Mouse (Mus musculus) lung, postnatal 10 days (tissue): ENCODE results near the gene Efnb2.

Experiments used
- DNase-seq: peaks from one replicate; pipeline ENCODE4 v3.0.0; 2021

The Efnb2 gene

DNA sequence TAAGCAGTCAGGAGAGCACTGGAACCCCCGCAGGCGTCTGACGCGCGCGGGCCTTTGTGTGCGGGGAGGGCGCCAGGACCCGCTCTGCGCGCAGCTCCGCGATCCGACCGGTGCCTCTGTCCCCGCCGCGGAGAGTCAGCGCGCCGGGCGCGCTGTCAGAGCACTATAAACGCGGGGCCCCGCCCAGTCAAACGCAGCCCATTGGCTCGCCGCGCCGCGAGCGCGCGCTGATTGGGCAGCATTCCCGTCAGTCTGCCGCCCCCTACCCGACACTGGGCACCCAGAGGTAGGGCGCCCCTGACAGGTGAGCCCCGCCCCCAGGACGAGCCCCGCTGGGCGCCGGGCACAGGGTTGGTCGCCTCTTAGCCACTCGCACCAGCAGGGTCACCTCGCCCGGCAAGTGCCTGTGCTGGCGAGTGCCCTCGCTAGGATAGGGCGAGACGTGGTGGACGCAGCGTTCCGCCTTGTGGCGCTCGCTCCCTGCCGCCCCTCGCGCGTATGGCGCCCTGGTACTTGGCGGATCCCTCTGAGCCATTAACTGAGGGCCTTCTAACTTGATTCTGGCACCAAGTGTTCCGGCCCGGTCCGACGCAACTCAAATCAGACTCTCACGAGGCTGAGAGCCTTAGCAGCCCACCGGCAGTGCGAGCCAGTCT lies at the start of gene Efnb2:
Gene Efnb2, minus strand, starts transcription at position 140 of the 656 bp plus-strand sequence.
- peak; percentile 96 for DNase-seq

DNA sequence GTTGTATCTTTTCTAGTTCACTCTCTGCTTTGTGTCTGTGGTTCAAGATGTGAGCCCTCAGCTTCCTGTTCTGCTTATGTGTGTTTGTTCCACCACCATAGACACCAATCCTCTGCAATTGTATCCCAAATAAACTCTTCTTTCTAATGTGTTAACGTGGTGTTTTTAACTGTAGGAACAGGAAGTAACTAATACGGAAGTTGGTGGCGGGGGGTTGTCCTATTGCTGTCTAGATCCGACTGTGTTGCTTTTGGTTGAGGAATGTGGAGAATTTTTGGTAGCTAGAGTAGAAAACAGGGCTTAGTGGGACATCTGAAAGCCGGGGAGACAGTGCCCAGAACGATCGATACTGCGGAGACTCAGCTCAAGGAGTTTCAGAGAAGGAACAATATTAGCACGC lies 43.8 kb upstream of the Efnb2 start:
- DNase-seq, result no peak

- no peak for DNase-seq
These were observed 42.6 kb upstream of the Efnb2 start for GRCm38 (mm10) chr8:8703668-8704067.

- no peak for DNase-seq
These were observed 39.8 kb upstream of the Efnb2 start for GRCm38 (mm10) chr8:8700821-8701220.

DNA sequence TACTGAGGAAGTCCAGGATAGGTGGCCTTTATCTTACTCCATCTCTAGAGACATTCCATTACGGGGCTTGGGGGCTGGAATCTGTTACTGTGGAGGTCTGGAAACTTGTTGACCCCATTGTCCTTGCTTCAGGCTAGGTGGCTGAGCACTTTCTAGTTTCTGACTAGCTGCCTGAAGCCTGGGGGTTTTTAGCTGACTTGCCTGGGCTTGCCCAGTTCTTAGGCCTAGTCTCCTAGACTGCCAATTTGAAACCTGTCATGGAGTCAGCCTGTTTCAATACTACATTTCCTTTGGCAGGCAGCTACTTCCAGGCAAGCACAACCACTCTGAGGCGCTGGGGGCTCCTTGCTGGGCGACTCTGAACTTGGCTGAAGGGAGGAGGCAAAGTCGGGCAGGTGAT lies 39.2 kb upstream of the Efnb2 start:
- DNase-seq, result no peak

DNA sequence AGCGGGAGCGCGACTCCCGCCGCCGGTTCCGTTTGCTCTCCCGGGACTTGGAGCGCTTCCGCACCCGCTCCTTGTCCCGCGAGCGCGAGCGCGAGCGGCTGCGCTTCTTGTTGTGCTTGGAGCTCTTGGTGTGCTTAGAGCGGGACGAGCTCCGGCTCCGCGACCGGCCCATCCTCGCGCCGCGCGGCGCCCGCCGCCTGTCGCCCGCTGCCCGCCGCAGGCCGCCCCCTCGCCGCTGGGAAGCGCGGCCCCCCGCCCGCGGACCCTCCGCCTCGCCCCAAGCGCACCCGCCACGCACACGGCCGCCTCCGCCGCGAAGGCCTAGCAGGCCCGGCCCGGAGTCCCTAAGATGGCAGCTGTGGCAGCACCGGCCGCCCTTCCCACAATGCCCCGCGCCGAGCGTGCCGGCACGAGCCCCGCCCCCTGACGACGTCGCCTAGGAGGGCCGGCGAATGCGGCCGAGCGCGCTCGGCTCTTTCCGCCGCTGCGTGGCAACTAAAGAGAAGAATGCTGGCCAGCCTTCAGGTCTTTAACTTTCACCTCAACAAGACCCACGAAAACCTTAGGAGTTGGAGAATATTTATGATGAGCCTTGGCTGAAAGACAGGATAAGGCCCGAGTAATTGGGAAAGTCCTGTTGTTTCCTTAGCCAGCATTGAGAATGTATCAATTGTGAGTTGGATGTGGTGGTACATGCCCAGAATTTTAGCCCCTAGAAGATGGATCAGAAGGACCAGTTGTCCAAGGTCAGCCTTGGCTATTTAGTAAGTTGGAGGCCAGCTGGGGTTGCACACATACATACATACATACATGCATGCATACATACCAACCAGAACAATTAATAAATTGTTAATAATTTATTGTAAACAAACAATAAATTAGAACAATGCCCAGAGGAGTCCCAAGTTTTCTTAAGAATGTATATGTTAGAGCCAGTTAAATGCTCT lies 29.4 kb upstream of the Efnb2 start, which contains the start of gene Arglu1:
Gene Arglu1, minus strand, starts transcription at position 376 of the 947 bp plus-strand sequence.
- peak; percentile 98 for DNase-seq

GRCm38 (mm10) chr8:8689454-8690145 lies 28.6 kb upstream of the Efnb2 start:
- peak; percentile 80 for DNase-seq

- no peak for DNase-seq
These were observed 27.9 kb upstream of the Efnb2 start for GRCm38 (mm10) chr8:8688823-8689453.

DNA sequence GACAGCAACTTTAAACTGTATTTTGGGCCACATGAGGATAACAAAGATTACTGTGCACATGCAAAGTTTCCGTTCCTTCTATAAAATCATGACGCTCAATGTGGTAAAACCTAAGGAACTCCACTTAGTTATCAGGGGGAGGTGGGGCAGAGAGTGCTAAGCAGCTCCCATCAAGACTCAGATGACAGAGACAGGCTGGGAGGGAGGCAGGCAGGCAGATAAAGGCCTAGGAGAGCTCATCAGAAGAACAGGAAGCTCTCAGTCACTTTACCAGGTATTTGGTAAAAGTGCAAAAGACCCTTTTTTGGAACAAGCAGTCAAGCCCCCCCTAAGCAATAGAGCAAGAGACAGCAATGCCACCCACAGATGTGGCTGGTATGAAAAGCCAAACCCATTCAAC lies 24.5 kb upstream of the Efnb2 start:
- no peak for DNase-seq

- no peak for DNase-seq
These were observed 21.7 kb upstream of the Efnb2 start for GRCm38 (mm10) chr8:8682697-8683096.

- no peak for DNase-seq
These were observed 17.2 kb upstream of the Efnb2 start for GRCm38 (mm10) chr8:8678236-8678635.

DNA sequence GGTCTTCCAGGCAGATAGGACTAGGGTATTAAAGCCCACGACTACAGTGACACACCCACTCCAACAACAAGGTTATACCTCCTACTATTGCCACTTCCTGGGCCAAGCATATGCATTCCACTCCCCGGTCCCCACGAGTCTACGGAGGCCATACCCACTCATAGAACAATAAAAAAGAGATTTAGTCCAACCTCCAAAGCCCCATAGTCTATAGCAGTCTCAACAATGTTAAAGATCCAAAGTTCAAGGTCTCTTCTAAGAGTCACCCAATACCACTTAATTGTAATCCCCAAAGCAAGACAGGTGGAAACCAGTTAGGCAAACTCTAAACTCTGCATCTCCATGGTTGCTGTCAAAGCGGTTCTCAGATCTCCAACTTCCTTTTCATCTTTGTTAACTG lies 13.8 kb upstream of the Efnb2 start:
- no peak for DNase-seq

DNA sequence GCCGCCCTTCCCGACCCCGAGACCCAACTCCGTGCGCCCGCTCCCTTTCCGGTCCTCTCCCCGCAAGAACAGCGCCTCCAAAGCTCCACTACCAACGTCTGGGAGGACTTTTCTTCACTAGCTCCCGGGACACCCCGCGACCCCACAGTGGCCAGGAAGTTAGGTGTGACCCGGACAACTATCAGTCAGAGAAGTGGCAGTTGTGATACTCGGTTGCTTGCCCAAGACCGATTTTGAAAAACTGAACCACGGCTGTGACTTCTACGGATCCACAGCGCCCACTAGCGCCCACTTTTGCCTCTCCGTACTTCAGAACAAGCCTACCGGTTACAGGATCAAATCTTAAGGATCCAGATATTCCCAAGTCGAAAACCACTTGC lies 707 bp upstream of the Efnb2 start:
- DNase-seq, result peak; percentile 94

DNA sequence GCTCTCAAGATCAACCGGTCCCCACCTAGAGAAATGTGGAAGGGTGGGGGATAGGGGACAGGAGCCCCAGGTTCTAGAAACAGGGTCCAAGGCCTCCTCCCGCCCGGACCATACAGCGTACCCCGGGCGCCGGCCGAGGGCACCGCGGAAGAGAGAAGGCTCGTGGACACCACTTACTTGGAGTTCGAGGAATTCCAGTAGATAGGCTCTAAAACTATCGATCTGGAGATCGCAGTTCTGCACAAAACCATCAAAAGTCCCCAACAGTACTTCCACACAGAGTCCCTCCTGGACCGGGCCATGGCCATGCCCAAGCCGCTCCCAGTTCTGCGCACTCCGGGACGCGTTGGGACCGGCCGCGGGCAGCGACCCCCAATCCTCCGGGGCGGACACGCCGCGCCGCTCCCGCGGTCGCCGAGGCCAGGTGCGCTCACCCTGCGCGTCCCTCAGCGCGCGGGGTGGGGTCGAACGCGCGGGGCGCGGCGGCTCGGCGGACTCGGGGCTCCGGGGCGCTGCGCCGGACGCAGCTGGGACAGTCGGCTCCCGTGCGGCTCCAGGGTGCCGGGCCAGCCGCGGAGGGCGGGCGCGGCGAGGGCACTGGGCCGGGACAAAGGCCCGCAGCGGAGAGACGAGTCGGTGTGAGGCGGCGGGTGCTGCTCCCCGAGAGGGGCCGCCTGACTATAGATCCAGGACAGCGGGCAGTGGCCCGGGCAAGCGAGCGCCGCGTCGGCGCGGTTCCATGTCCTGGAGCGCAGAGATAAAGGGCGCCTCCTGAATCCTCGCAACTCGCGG lies 539 bp downstream of the Efnb2 start:
- DNase-seq, result no peak

DNA sequence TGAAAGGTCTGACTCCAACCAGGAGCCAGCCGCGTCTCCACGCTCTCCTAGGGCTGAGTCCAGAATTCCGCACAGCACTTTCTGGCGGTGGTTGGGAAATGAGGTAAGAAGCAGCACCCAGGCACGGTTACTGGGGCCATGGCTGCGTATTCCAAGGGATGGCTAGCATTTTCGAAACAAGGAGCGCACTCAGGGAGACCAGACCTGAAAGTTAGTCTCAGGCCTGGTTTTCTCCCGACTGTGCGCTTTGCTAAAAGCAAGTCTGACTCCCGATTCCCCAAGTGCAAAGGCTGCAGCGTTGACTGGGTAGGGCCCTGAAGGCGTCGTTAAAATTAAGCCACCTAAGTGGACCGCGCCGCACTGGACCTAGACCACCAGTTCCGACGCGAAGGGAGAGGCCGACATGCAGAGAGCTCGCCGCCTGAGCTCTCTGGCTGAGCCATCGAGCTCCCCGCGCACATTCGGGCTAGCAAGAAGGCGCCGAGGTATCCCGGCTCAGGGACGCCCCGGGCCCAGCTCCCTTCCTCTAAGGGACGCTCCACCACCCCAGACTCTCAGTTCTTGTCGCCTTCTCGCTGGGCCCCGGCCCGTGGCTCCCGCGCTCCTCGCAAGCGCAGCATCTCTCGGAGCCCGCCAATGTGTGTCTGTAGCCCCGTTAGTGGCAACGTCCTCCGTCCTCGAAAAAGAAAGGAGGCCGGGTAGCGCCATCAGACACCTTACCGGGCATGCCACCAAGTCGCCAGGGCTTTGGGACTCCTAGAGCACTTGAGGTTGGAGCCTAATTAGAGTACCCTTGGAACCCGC lies 1.3 kb downstream of the Efnb2 start:
- peak; percentile 41 for DNase-seq

- peak; percentile 92 for DNase-seq
These were observed 2.4 kb downstream of the Efnb2 start for GRCm38 (mm10) chr8:8658426-8659224.

GRCm38 (mm10) chr8:8657692-8658355 lies 3.2 kb downstream of the Efnb2 start:
- no peak for DNase-seq

DNA sequence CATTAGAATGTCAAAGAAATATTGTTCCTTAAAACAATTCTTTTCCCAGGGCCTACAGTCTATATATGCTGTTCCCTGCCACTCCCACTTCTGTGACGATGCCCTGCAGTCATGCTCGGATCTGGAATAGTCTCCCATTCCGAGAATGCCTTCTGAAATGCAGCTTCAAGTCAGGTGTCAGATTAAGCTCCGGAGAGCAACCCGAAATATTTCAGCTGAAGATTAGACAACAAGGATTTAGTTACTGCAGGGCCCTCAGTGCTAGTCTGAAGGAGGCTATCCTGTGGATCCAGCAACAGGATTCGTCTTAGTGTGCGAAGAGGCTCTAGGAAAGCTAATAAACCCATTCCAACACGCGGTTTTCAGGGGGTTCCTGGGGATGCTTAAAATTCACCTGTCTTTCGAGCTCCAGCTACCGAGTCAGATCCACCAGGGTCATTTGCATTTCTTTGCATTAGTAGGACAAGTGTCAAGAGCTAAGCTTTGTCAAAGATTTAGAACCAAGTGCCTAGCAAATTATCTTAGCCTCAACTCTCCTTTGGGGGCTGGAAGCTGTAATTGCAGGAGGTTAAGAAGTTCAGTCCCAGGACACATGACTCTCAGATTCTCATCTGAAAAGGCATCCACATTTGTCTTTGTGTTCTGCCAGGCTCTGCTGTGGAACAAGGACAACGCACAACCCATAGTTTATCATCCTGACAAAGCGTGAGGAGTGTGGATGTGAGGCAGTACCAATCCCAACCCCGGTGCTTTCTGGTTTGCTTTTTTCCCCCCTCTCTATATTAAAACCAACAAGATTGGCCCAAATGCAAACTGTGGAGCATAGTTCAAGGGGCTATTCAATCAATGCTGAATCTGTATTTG lies 4.2 kb downstream of the Efnb2 start:
- no peak for DNase-seq
